Mouse (Mus musculus) central nervous system, embryonic 14 days (tissue): Measurements from ENCODE around the gene Mapk13. TPM values are rescaled to one million over a fixed set of nuclear protein-coding genes. Genes with fewer than 3 reads are reported as not detected.

Experiments used
- polyA plus RNA-seq: library from polyadenylated mRNA; depleted of rRNA; stranded (reverse); fragments of >200 nt; gene quantifications from 2 replicates; pipeline ENCODE4 v1.2.3, GENCODE M21; 2012; rRNA removed

Mapk13 gene
- 1.2 and 6.8 TPM in 2 replicates for polyA plus RNA-seq

DNA sequence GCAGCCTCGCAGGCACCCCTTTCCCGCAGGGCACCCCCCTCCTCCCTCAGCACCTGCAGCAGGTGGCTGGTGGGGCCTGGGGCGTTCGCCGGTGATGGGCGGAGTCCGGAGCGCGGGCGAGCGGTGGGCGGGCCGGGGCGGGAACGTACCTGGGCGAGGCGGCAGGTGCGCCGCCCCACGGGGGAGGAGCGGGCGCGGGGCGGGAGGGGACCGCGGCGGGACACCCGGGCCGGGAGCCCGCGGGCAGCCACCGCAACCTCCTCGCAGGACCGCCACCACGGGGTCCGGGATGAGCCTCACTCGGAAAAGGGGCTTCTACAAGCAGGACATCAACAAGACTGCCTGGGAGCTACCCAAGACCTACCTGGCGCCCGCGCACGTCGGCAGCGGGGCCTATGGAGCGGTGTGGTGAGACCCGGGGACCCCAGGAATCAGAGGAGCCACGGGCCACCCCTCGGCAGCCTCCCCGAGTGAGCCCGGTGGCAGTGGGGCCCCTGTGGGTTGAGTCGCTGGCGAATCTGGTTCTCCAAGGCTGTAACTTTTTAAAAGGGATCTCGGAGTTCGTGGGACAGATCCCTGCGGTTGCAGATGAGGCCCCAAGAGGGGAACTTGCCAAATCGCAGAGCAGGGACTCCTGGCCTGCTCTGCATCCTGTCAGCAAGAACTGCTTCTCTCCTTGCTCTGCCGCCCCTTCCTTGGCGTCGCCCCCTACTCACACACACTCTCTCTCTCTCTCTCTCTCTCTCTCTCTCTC, at the start of gene Mapk13:
TSS of gene Mapk13 (plus strand) at position 177 of the 754 bp plus-strand sequence.

DNA sequence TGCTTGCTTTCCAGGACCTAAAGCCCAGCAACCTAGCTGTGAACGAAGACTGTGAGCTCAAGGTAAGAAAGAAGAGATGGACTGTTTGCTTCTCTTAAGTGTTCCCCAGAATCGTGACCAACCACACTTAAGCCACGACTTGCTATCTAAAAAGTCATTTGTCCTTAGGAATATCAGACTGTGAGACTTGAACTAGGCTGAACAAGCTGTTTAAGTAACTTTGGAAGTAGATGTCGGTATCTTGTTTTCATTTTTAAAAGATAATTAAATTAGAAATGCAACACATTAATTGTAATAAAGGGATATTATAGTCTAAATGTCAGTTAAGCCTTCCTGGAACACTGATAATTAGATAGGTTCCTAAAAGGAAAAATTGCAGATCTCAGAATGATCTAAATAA, 43.3 kb upstream of the Mapk13 start, which contains the start of gene AC170998.1:
TSS of gene AC170998.1 (plus strand) at position 301 of the 400 bp plus-strand sequence.

GRCm38 (mm10) chr17:28800671-28801412, 31.7 kb downstream of the Mapk13 start, which contains the start of gene Brpf3:
Gene Brpf3, plus strand, starts transcription at chr17:28801090.

Other genes with a start within 250 kb of the Mapk13 start
- gene Armc12, start 238.5 kb upstream of the Mapk13 start, polyA plus RNA-seq = 0.07 TPM in 1 of 2 replicates, not detected in the other
- not detected in 2 replicates for gene Clpsl2, start 219.9 kb upstream of the Mapk13 start, polyA plus RNA-seq
- gene Clps, start 208.5 kb upstream of the Mapk13 start, polyA plus RNA-seq = not detected in 2 replicates
- gene Lhfpl5, start 193.7 kb upstream of the Mapk13 start, polyA plus RNA-seq = 4.1 and 4.6 TPM in 2 replicates
- gene Srpk1, start 146.6 kb upstream of the Mapk13 start, polyA plus RNA-seq = 67.4 and 69.3 TPM in 2 replicates
- 3.1 and 4.3 TPM in 2 replicates for gene Slc26a8, start 79.1 kb upstream of the Mapk13 start, polyA plus RNA-seq
- 64.9 and 65.8 TPM in 2 replicates for gene Mapk14, start 78.0 kb upstream of the Mapk13 start, polyA plus RNA-seq
- 0.42 and 0.54 TPM in 2 replicates for gene AC170998.1, start 43.2 kb upstream of the Mapk13 start, polyA plus RNA-seq
- 42.4 and 48.7 TPM in 2 replicates for gene Brpf3, start 31.8 kb downstream of the Mapk13 start, polyA plus RNA-seq
- gene Pnpla1, start 89.1 kb downstream of the Mapk13 start, polyA plus RNA-seq = 0.15 TPM in 1 of 2 replicates, not detected in the other
- 0.85 and 0.91 TPM in 2 replicates for gene 4930539E08Rik, start 146.0 kb downstream of the Mapk13 start, polyA plus RNA-seq
- 0.05 TPM in 1 of 2 replicates, not detected in the other for gene Pxt1, start 174.5 kb downstream of the Mapk13 start, polyA plus RNA-seq
- gene Kctd20, start 182.7 kb downstream of the Mapk13 start, polyA plus RNA-seq = 68.0 and 71.8 TPM in 2 replicates
- 115 and 119 TPM in 2 replicates for gene Stk38, start 238.7 kb downstream of the Mapk13 start, polyA plus RNA-seq